Mouse (Mus musculus) regulatory T cell (primary cell): Measurements from ENCODE around the gene Dhx8.

Experiments used
- in situ Hi-C: fragments of 300-600 bp; cut with MboI, MseI; formaldehyde crosslinking; loops from one replicate; pipeline ENCODE4 v1.15.1; 2025; ENCODE audit warnings: high pct_unique_total_duplicates

The Dhx8 gene

DNA sequence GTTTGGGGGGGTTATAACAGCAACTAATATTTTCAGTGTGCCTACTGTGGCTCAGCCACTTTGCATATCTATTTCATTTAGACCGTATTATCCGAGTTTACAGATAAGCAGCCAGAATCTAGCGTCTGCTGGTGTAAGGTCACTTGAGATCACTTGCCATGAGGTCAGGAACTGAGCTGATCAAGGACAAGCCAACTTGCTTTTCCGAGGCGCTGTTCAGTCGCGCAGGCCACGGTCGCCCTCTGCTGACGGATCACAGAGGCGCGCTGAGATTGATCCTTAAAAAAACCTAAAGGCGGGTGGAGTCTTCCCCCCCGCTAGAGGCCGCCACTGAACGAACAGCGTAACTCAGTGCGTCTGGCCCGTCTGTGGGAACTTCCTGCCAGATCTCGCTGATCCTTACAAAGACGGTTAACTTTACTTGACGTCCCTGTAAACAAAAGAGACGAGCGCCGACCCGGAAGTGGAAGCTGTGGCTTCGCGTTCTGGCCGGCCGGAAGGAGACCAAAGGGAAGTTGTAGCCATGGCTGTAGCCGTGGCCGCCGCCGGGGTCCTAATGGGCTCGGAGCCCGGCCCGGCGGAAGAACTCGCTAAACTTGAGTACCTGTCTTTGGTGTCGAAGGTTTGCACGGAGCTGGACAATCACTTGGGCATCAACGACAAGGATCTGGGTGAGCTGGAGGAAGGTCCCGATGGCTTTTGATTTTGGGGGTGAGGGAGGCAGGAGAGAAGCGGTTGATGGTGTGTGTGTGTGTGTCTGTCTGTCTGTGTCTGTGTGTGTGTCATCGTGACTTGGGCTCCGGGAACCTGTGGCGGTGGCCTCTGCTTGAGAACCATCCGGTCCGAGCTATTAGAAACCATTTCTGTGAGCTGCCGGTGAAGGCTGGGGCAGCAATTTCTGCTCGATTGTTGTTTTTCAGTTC is at the start of gene Dhx8:
Dhx8 (plus strand) TSS at position 402 of the 923 bp plus-strand sequence.
- in situ Hi-C loops = loop anchor here (5.0 kb wide), 1 partner anchor 70 kb away; no protein-coding TSS in a partner anchor

- in situ Hi-C loops = no loop called here
Measured at GRCm38 (mm10) chr11:101687351-101688301, 45.1 kb upstream of the Dhx8 start.

DNA sequence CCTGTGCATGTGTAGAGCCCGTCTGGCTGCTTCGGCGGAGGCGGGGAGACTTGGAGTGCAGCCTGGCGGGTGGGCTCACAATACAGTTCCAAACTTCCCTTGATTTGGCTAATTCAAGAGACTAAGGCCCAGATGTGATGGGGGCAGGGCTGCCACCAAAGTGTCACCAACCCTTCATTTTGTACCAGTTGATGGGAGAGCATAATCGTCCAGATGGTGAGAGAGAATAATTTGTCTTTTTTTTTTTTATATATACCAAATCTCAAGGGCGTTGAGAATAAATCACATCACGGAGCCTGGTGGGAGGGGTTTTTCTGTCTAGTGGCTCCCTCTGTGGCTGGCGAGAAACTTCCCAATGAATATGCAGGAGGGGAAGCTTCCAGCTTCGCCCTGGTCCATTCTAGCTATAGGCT is 43.0 kb upstream of the Dhx8 start:
- in situ Hi-C loops = no loop called here

GRCm38 (mm10) chr11:101690326-101690725 is 42.4 kb upstream of the Dhx8 start:
- in situ Hi-C loops = no loop called here

DNA sequence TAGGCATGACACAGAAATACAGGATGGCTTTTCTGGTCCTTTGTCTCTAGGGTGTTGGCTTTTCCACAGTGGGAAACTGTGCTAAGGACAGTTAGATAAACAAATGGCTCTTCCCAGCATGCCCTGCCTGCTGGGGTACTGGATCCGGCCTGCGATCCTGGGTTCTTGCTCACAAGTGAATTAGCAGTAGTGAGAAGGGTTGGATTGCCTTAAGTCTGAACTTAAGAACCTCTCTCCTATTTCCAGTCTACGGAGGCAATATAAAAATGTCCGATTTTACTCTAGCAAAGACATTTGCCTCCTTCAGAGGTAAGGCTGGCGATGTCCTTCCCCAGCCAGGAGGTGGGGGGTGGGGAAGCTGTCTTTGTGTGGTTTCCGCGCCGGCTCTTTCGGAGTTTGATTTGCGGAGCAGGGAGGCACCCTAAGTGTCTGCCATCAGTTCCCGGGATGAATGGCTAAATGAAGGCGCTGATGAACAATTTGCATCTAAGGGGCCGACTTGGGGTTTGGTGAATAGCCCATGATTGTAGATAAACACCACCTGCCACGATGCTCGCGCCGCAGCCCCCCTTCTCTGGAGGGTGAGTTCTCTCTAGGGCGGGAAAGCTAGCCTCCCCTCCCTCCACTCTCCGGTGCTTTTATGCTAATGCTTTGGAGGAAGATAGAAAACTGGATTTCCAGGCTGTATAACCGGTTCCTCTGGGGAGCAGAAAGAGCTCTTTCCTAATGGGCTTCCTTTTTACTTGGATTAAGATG is 36.6 kb upstream of the Dhx8 start:
- in situ Hi-C loops = no loop called here

- in situ Hi-C loops = no loop called here
Measured at GRCm38 (mm10) chr11:101697156-101697861, 35.4 kb upstream of the Dhx8 start.

DNA sequence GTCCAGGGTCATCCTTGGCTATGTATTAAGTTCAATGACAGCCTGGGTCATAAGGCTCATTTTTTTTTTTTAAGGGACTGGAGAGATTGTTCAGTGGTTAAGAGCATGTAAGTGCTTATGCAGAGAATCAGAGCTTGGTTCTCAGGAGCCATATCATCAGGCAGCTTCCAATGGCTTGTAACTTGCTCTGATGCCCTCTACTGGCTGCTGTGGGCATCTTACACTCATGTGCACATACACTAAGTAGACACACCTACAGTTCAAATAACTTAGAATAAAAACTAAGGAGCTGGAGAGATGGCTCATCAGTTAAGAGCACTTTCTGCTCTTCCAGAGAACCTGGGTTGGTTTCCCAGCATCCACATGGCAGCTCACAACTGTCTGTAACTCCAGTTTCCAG is 34.6 kb upstream of the Dhx8 start:
- in situ Hi-C loops = no loop called here

DNA sequence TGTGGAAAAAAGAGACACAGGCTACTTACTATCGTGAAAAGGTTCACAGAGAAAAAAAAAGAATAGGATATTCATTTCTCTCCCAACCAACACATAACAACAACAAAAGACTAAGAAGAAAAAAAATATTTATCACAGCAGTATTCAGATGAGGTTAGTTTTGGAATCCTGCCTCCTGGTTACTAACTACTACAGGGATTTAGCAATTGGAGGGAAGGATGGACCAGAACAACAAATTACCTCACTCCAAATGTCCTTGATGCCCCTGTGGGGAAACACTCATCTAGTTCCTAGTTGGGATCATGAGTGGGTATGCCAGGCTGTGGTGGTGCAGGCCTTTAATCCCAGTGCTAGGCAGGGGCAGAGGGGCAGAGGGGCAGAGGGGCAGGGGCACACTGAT is 33.2 kb upstream of the Dhx8 start:
- in situ Hi-C loops = no loop called here

DNA sequence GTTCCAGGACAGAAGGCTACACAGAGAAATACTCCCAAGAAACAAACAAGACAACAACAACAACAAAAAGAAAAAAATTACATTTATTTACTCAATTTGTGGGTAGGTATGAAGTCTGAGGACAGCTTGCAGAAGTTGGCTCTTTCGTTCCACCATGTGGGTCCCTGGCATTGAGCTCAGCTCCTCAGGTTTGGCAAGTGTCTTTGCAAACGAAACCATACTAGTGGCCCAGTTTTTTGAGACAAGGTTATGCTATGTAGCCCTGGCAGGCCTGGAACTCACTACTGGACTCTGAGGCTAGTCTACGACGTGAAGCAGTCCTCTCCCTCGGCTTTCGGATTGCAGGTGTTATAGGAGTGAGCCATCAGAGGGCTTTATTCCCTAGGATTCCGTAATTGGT is 32.7 kb upstream of the Dhx8 start:
- in situ Hi-C loops = no loop called here

DNA sequence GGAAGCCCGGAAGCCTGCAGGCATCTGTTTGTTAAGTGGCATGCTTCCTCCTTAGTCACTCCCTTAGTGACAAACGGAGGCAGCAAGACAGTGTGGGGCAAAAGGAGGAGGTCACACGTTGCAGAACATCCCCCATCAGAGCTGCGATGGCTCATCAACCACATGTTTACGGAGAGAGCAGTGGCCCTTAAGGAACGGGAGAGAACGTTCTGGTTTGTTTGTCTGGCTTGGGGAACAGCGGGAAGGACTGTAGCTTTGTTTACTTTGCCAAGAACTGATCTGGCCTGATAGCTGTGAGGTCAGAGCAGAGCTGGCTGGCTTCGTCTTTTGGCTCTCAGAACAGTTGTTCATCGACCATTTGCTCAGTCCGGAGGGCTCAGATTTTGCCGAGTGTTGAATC is 32.3 kb upstream of the Dhx8 start:
- in situ Hi-C loops = no loop called here

- in situ Hi-C loops = no loop called here
Measured at GRCm38 (mm10) chr11:101704081-101704480, 28.6 kb upstream of the Dhx8 start.

- in situ Hi-C loops = no loop called here
Measured at GRCm38 (mm10) chr11:101706764-101707448, 25.8 kb upstream of the Dhx8 start.

DNA sequence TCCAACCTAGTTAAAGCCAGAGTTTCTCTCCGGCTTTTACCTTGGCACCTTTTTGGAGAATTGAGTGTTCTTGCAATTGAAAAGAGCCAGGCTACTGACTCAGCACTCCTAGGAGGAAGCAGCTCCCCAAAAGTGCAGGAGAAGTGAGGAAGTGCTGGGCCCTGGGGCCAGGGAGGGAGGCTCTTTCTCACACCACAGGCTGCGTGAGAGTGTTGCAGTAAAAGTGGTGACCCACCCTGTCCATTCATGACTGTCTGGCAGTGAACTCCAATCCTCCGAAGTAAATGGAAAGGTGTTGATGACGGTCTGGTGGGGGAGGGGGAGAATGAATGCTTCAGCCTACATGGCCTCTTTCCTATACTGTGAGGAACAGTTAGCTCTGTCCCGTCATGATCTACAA is 24.2 kb upstream of the Dhx8 start:
- in situ Hi-C loops = no loop called here

DNA sequence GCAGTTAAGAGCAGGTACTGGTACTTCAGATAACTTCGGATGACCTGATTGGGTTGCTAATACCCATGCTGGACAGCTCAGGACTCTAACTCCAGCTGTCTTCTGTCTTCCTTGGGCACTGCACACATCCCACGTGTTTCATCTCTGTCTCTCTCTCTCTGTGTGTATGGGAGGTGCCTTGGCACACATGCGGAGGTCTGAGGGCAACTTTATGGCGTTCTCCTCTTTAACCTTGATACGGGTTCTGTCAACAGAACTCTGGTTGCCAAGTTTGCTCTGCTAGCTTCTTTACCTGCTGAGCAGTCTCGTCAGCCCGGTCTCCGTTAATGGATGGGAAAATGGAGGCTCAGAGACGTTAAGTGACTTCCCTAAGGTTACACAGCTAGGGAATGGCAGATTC is 19.9 kb upstream of the Dhx8 start:
- in situ Hi-C loops = no loop called here

DNA sequence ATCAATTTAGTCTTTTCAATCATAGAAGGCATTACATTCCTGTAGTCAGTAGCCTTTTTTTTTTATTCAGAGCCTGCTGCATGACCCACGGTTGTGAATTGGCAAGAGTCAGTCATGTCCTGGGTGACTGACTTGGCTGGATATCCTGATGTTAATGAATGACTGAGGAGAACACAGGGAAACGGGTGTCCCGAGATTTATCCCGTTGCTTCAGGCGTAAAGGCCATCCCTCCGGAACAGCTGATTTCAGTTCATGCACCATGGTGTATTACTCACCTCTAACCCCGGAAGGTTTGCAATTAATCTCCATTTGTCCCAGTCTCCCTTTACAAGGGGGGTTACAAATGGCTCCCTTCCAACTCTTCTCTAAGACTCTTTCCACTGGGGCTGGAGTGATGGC is 18.7 kb upstream of the Dhx8 start:
- in situ Hi-C loops = no loop called here

- in situ Hi-C loops = no loop called here
Measured at GRCm38 (mm10) chr11:101718324-101718723, 14.4 kb upstream of the Dhx8 start.

DNA sequence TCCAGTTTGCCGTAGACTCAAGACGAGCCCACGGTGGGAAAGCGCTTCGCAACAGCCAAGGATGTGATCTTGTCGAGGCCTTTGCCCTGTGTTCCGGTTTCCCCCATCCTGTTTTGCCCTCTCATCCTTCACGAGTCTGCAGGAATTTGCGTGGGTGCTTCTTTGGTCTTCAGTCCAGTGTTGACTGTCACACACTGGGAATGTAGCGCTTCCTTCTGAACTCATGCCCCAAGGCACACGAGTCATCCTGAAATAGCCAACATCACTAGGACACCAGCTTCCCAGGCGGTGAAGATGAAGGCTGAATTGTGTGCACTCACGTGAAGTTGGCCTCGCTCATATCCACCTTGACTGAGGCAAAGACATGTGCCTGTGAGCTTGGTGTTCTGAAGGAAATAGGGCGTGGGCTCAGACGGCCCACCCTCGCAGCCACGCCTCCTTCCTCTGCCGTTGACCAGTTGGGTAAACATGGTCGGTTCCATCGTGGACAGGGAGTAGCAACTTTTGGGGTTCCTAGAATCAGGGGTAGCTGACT is 12.7 kb upstream of the Dhx8 start:
- in situ Hi-C loops = no loop called here

GRCm38 (mm10) chr11:101725043-101725442 is 7.7 kb upstream of the Dhx8 start:
- in situ Hi-C loops = no loop called here

GRCm38 (mm10) chr11:101726765-101727164 is 6.0 kb upstream of the Dhx8 start:
- in situ Hi-C loops = no loop called here

- in situ Hi-C loops = no loop called here
Measured at GRCm38 (mm10) chr11:101729308-101729707, 3.4 kb upstream of the Dhx8 start.
